Mouse (Mus musculus) hindbrain, embryonic 12.5 days (tissue): ENCODE measurements around the gene Slc5a5. TPM values are rescaled to one million over a fixed set of nuclear protein-coding genes. Genes with fewer than 3 reads are reported as not detected.
A peak's percentile ranks its signal among the peaks of the same experiment; 100 is the strongest.
"Not testable (repeated sequence)": the region's sequence is repeated elsewhere in the genome, so short reads cannot be mapped to it uniquely, and the experiment has no call there.

ENCODE experiments used
- ATAC-seq: fragments of 200-750 bp; cut with Nextera tagmentation; 2 replicates; pipeline ENCODE4 v1.8.0; 2017; ENCODE audit warnings: moderate TSS enrichment; ENCODE audit not compliant: low FRiP score
- H3K27ac ChIP-seq: fragments of 300-500 bp; sonication (generic); 2 replicates; pipeline ENCODE4 v1.5.1; 2016; ENCODE audit warnings: mild to moderate bottlenecking
- H3K27me3 ChIP-seq: fragments of 300-500 bp; sonication (generic); 2 replicates; pipeline ENCODE4 v1.6.1; 2016; ENCODE audit warnings: mild to moderate bottlenecking
- H3K36me3 ChIP-seq: fragments of 300-500 bp; sonication (generic); 2 replicates; pipeline ENCODE4 v1.6.1; 2016; ENCODE audit warnings: mild to moderate bottlenecking
- H3K4me1 ChIP-seq: fragments of 300-500 bp; sonication (generic); 2 replicates; pipeline ENCODE4 v1.6.1; 2016
- H3K4me2 ChIP-seq: fragments of 300-500 bp; sonication (generic); replicated peaks from 2 replicates; pipeline ENCODE4 v1.6.1; 2016; ENCODE audit warnings: mild to moderate bottlenecking
- H3K4me3 ChIP-seq: fragments of 300-500 bp; sonication (generic); 2 replicates; pipeline ENCODE4 v1.5.1; 2016; ENCODE audit warnings: mild to moderate bottlenecking
- H3K9ac ChIP-seq: fragments of 300-500 bp; sonication (generic); 2 replicates; pipeline ENCODE4 v1.6.1; 2016; ENCODE audit warnings: mild to moderate bottlenecking, moderate library complexity
- H3K9me3 ChIP-seq: fragments of 300-500 bp; sonication (generic); replicated peaks from 2 replicates; pipeline ENCODE4 v1.6.1; 2016; ENCODE audit warnings: mild to moderate bottlenecking
- WGBS: fragments of 180-500 bp; shearing (Covaris S2); methylation state at CpG from one replicate; pipeline ENCODE4 v1.1.7; 2016; 5-methylcytosine and 5-hydroxymethylcytosine counted together
- polyA plus RNA-seq: library from polyadenylated mRNA; unstranded; fragments of >200 nt; fragmentation: Nextera tagmentation; extraction: Ambion mirVana; gene quantifications from 2 replicates; pipeline ENCODE4 v1.2.1, GENCODE M21; 2016

Gene Slc5a5
- polyA plus RNA-seq, 1 experiment from 2014 or later: 0.25 TPM

- Histone ChIP-seq H3K9ac (no peak overlapping the region), H3K9me3 (no peaks in the 10 kb centered on the region), H3K4me2 (no peak overlapping the region), H3K4me3 (no peak overlapping the region), H3K36me3 (peaks cover 16% of the 10 kb centered on the region), H3K4me1 (peaks cover 19% of the 10 kb centered on the region), H3K27me3 (peaks cover 34% of the 10 kb centered on the region), H3K27ac (no peak overlapping the region)
- 74% methylated on average over 2 of the region's 2 CpGs for WGBS
- no peak for ATAC-seq
Measured at GRCm38 (mm10) chr8:70899226-70899625, 6.7 kb upstream of the Slc5a5 start.

- 48% methylated on average over 2 of the region's 2 CpGs for WGBS
- H3K27ac ChIP-seq: no peak overlapping the region
- H3K9me3 ChIP-seq: no peaks in the 10 kb centered on the region
- H3K36me3 ChIP-seq: peaks cover 21% of the 10 kb centered on the region
- peaks cover 19% of the 10 kb centered on the region for H3K4me1 ChIP-seq
- peaks cover 34% of the 10 kb centered on the region for H3K27me3 ChIP-seq
- no peak for ATAC-seq
- peak overlapping the region; percentile 85; the same call in 1 of the 2 replicates for H3K4me3 ChIP-seq
- H3K4me2 ChIP-seq: peak overlapping the region; percentile 86
- H3K9ac ChIP-seq: peak overlapping the region; percentile 53; the same call in 1 of the 2 replicates
Measured at GRCm38 (mm10) chr8:70898661-70899198, 6.2 kb upstream of the Slc5a5 start.

- H3K27me3 ChIP-seq: peaks cover 36% of the 10 kb centered on the region
- peaks cover 21% of the 10 kb centered on the region for H3K4me1 ChIP-seq
- H3K4me2 ChIP-seq: peak overlapping the region; percentile 86
- H3K9ac ChIP-seq: peak overlapping the region; percentile 67
- no peaks in the 10 kb centered on the region for H3K9me3 ChIP-seq
- WGBS: under 1% methylated on average over 20 of the region's 20 CpGs
- peak overlapping the region; percentile 85 for H3K4me3 ChIP-seq
- H3K36me3 ChIP-seq: peaks cover 29% of the 10 kb centered on the region
- ATAC-seq: peak; percentile 48
- peak overlapping the region; percentile 60 for H3K27ac ChIP-seq
Measured at GRCm38 (mm10) chr8:70897681-70898413, 5.3 kb upstream of the Slc5a5 start.

GRCm38 (mm10) chr8:70897021-70897680, 4.6 kb upstream of the Slc5a5 start, which contains the start of gene Rpl18a:
TSS of gene Rpl18a (minus strand) at chr8:70897412.
- H3K27me3 ChIP-seq: peaks cover 38% of the 10 kb centered on the region
- peaks cover 28% of the 10 kb centered on the region for H3K4me1 ChIP-seq
- WGBS: under 1% methylated on average over 60 of the region's 60 CpGs
- peak; percentile 97 for ATAC-seq
- H3K9ac ChIP-seq: peak within 1 kb of the TSS; percentile 86
- peak within 1 kb of the TSS; percentile 93 for H3K4me2 ChIP-seq
- no peaks in the 10 kb centered on the region for H3K9me3 ChIP-seq
- H3K36me3 ChIP-seq: peaks cover 29% of the 10 kb centered on the region
- H3K4me3 ChIP-seq: peak within 1 kb of the TSS; percentile 85
- peak within 1 kb of the TSS; percentile 66 for H3K27ac ChIP-seq

- peak overlapping the region; percentile 93 for H3K4me2 ChIP-seq
- H3K9me3 ChIP-seq: no peaks in the 10 kb centered on the region
- peaks cover 29% of the 10 kb centered on the region for H3K36me3 ChIP-seq
- H3K27ac ChIP-seq: 0 out of 2 replicates have a peak overlapping the region, but pooled peaks have one; percentile 66
- peak overlapping the region; percentile 86 for H3K9ac ChIP-seq
- peaks cover 31% of the 10 kb centered on the region for H3K4me1 ChIP-seq
- H3K4me3 ChIP-seq: peak overlapping the region; percentile 85
- 4% methylated on average over 25 of the region's 25 CpGs for WGBS
- ATAC-seq: no peak
- peaks cover 41% of the 10 kb centered on the region for H3K27me3 ChIP-seq
Measured at GRCm38 (mm10) chr8:70896316-70897020, 3.9 kb upstream of the Slc5a5 start.

GRCm38 (mm10) chr8:70895571-70896259, 3.2 kb upstream of the Slc5a5 start:
- Histone ChIP-seq H3K4me1 (peaks cover 31% of the 10 kb centered on the region), H3K4me2 (peak overlapping the region; percentile 93), H3K27me3 (peaks cover 49% of the 10 kb centered on the region), H3K4me3 (peak overlapping the region; percentile 85; the same call in 1 of the 2 replicates), H3K36me3 (peaks cover 29% of the 10 kb centered on the region)
- not testable (repeated sequence) for H3K9me3 ChIP-seq, H3K27ac ChIP-seq, ATAC-seq, H3K9ac ChIP-seq
- 82% methylated on average over 24 of the region's 24 CpGs for WGBS

DNA sequence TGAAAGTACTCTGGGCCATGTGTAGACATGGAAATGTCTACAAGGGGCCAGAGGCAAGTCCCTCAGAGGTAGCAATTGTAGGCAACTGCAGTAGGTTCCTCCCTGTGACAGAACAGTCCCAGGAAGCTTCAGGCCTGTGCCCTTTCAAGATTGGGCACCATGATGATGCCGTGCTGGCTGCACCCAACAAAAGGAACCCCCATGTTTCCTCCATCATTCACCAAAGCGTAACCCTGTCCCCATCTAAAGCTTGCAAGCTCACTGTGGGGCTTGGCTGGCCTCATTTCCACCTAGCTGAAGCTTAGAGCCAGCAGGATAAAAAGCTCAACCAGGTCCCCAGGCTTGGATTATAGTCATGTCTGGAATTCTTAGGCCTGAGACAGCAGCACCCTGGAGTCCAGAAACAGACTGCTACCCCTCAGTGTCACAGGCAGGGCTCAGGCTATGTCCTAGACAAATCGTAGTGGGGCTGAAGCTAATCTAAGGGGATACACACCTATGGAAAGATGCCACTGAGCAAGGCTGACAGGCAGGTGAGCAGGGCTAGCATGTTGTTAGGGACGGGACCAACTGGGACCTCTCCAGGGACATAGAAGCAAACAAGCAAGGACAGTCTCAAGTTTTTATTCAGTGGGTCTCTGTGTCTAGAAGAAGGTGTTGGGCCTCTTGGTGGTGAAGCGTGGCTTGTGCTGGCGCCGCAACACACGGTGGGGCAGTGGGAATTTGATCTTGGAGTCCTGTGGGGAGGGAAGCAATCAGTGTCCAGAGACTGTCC, 2.4 kb upstream of the Slc5a5 start:
- no peak overlapping the region for H3K4me3 ChIP-seq
- peaks cover 56% of the 10 kb centered on the region for H3K27me3 ChIP-seq
- H3K4me1 ChIP-seq: peaks cover 31% of the 10 kb centered on the region
- no peak overlapping the region for H3K4me2 ChIP-seq
- no peak overlapping the region for H3K27ac ChIP-seq
- whole genome bisulfite sequencing: 86% methylated on average over 8 of the region's 8 CpGs
- H3K36me3 ChIP-seq: peaks cover 29% of the 10 kb centered on the region
- H3K9ac ChIP-seq: no peak overlapping the region
- H3K9me3 ChIP-seq: no peaks in the 10 kb centered on the region; the same call in 1 of the 2 replicates
- ATAC-seq: no peak

DNA sequence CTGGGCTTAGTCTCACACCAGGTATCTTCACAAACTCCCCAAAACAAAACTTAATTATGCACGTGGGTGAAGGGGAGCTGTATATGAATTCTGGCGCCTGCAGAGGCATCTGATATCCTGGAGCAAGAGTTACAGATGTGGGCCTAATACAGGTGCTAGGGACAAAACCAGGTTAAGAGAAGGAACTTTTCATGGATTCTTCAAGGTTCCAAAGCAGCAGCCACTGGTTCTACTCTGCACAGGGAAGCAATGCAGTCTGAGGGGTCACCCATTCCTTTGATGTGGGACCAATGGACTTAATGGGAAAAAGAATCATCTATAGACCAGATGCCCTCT, 1.8 kb upstream of the Slc5a5 start:
- no peak overlapping the region for H3K9ac ChIP-seq
- WGBS: 67% methylated on average over 2 of the region's 2 CpGs
- ATAC-seq: no peak
- no peaks in the 10 kb centered on the region; the same call in 1 of the 2 replicates for H3K9me3 ChIP-seq
- no peak overlapping the region for H3K4me3 ChIP-seq
- H3K27ac ChIP-seq: no peak overlapping the region
- H3K36me3 ChIP-seq: peaks cover 29% of the 10 kb centered on the region
- H3K4me1 ChIP-seq: peaks cover 31% of the 10 kb centered on the region
- peaks cover 60% of the 10 kb centered on the region for H3K27me3 ChIP-seq
- no peak overlapping the region for H3K4me2 ChIP-seq

DNA sequence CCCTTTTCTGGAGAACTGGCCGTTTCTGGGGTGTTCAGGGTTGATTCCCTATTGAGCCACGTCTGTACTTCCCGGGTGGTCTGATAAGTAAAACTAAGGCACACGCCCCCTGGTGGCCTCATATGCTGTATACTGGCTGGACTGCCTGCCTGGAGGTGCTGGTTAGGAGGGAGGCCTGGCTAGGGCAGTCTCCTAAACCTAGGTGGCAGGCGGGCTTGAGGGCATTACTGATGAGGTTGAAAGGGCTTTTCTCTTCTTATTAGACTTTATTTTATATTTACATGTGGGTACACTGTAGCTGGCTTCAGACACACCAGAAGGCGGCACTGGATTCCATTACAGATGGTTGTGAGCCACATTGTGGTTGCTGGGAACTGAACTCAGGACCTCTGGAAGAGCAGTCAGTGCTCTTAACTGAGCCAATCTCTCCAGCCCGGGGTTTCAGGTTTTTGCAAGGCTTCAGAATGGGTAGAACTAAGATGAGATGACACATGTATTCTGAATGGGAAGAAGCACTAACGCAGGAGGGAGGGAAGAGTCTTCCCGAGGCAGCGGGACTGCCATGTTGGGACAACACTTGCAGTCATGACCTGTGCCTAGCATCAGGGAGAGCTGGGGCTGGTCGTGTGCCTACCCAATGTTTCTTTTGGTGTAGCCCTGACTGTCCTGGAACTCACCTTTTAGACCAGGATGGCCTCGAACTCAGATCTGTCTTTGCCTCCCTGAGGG, 1.3 kb upstream of the Slc5a5 start:
- Histone ChIP-seq H3K36me3 (peaks cover 29% of the 10 kb centered on the region), H3K27me3 (peaks cover 66% of the 10 kb centered on the region), H3K9ac (no peak overlapping the region), H3K4me2 (no peak overlapping the region), H3K27ac (no peak overlapping the region), H3K9me3 (no peaks in the 10 kb centered on the region; the same call in 1 of the 2 replicates), H3K4me3 (no peak overlapping the region), H3K4me1 (peaks cover 31% of the 10 kb centered on the region)
- 28% methylated on average over 12 of the region's 12 CpGs for WGBS
- ATAC-seq: no peak

GRCm38 (mm10) chr8:70892896-70893655, 519 bp upstream of the Slc5a5 start:
- Histone ChIP-seq H3K9ac (peak overlapping the region; percentile 57), H3K27ac (no peak overlapping the region), H3K36me3 (peaks cover 29% of the 10 kb centered on the region), H3K9me3 (no peaks in the 10 kb centered on the region; the same call in 1 of the 2 replicates), H3K4me3 (peak overlapping the region; percentile 28), H3K4me2 (peak overlapping the region; percentile 45), H3K27me3 (peaks cover 73% of the 10 kb centered on the region), H3K4me1 (peaks cover 24% of the 10 kb centered on the region)
- ATAC-seq: no peak
- WGBS: 27% methylated on average over 19 of the region's 20 CpGs
